Comparison of ENCODE assay signal across 8 mouse cellular contexts in genomic region chr10:63424475-63424814, GRCm38 (mm10). TPM values are rescaled to one million over a fixed set of nuclear protein-coding genes. Genes with fewer than 3 reads are reported as not detected.
DNase-seq lines count a peak whose midpoint lies in the region; ATAC-seq lines count a peak whose summit lies in the region.

No protein-coding gene starts in this region.

- peak; percentile 37 for ATAC-seq in granulocyte monocyte progenitor cell, adult 5-6 weeks (replicated peaks; ENCODE audit: poor library complexity, severe bottlenecking)

- peak; percentile 51 to 52 for DNase-seq in cerebellum, postnatal 10 days
- DNase-seq in cerebellum, postnatal 4 days (ENCODE audit: low spot score in 2 of 2) = no peak
- DNase-seq in ovary, postnatal 14 days (ENCODE audit: low spot score) = peak; percentile 15
- no peak for DNase-seq in ovary, adult 18-20 months (ENCODE audit: low spot score)
- peak; percentile 58 for DNase-seq in lung, postnatal 14 days
- DNase-seq in thymus, postnatal 4 days = peak; percentile 69
- DNase-seq in ovary, postnatal 36 days (ENCODE audit: low spot score) = no peak

RNA-seq across cellular contexts. Expression of gene Gm7075, which starts 2.9 kb away (rescaled TPM):
- total RNA-seq in granulocyte monocyte progenitor cell, adult 5-6 weeks (2014; fragmentation: Nextera tagmentation) = not detected in 2 replicates
- total RNA-seq in granulocyte monocyte progenitor cell, adult 5-6 weeks (2017) = not detected in 2 replicates

RNA-seq across cellular contexts. Expression of gene Ctnna3, which starts 5.5 kb away (rescaled TPM):
- total RNA-seq in granulocyte monocyte progenitor cell, adult 5-6 weeks (2014; fragmentation: Nextera tagmentation) = not detected in 2 replicates
- not detected in 2 replicates for total RNA-seq in granulocyte monocyte progenitor cell, adult 5-6 weeks (2017)

RNA-seq across cellular contexts. Expression of gene Dnajc12, which starts 42.2 kb away (rescaled TPM):
- 8.2 and 12.3 TPM in 2 replicates for total RNA-seq in granulocyte monocyte progenitor cell, adult 5-6 weeks (2014; fragmentation: Nextera tagmentation)
- total RNA-seq in granulocyte monocyte progenitor cell, adult 5-6 weeks (2017) = 10.1 and 13.6 TPM in 2 replicates

RNA-seq across cellular contexts. Expression of gene Sirt1, which starts 42.9 kb away (rescaled TPM):
- total RNA-seq in granulocyte monocyte progenitor cell, adult 5-6 weeks (2014; fragmentation: Nextera tagmentation) = 20.4 and 31.4 TPM in 2 replicates
- total RNA-seq in granulocyte monocyte progenitor cell, adult 5-6 weeks (2017) = 33.3 and 35.5 TPM in 2 replicates

Comparison
In these comparisons a context has a peak if more than half of its experiments do, and no peak if none do; other contexts are left out.
1. DNase-seq: peak in cerebellum, postnatal 10 days (2 of 2), ovary, postnatal 14 days (single experiment), lung, postnatal 14 days (single experiment) and thymus, postnatal 4 days (single experiment); none in cerebellum, postnatal 4 days (0 of 2), ovary, adult 18-20 months (single experiment) and ovary, postnatal 36 days (single experiment).